Mouse (Mus musculus) lung, embryonic 16.5 days (tissue): ENCODE measurements around the gene Kat2b. TPM values are rescaled to one million over a fixed set of nuclear protein-coding genes. Genes with fewer than 3 reads are reported as not detected.
"Not testable (repeated sequence)": the region's sequence is repeated elsewhere in the genome, so short reads cannot be mapped to it uniquely, and the experiment has no call there.

Experiments
- ATAC-seq: fragments of 200-750 bp; cut with Nextera tagmentation; 2 replicates; pipeline ENCODE4 v1.8.0; 2017; ENCODE audit warnings: low read depth, mild to moderate bottlenecking, moderate library complexity
- H3K27ac ChIP-seq: fragments of 300-500 bp; sonication (generic); 2 replicates; pipeline ENCODE4 v1.5.1; 2014; ENCODE audit warnings: mild to moderate bottlenecking, control low read depth, low read length
- H3K27me3 ChIP-seq: fragments of 300-500 bp; sonication (generic); 2 replicates; pipeline ENCODE4 v1.6.1; 2014; ENCODE audit warnings: low read depth, low read length, mixed read lengths; ENCODE audit not compliant: control insufficient read depth, insufficient read depth
- H3K36me3 ChIP-seq: fragments of 300-500 bp; sonication (generic); 2 replicates; pipeline ENCODE4 v1.6.1; 2014; ENCODE audit warnings: low read length; ENCODE audit not compliant: control insufficient read depth, insufficient read depth
- H3K4me1 ChIP-seq: fragments of 300-500 bp; sonication (generic); replicated peaks from 2 replicates; pipeline ENCODE4 v1.6.1; 2014; ENCODE audit warnings: low read length, mixed read lengths; ENCODE audit not compliant: control insufficient read depth, insufficient read depth
- H3K4me2 ChIP-seq: fragments of 300-500 bp; sonication (generic); 2 replicates; pipeline ENCODE4 v1.6.1; 2014; ENCODE audit warnings: low read depth, low read length, control low read depth
- H3K4me3 ChIP-seq: fragments of 300-500 bp; sonication (generic); 2 replicates; pipeline ENCODE4 v1.5.1; 2014; ENCODE audit warnings: mild to moderate bottlenecking, low read length, control low read depth
- H3K9ac ChIP-seq: fragments of 300-500 bp; sonication (generic); 2 replicates; pipeline ENCODE4 v1.6.1; 2014; ENCODE audit warnings: low read length, control low read depth
- H3K9me3 ChIP-seq: fragments of 300-500 bp; sonication (generic); 2 replicates; pipeline ENCODE4 v1.6.1; 2016; ENCODE audit warnings: low read length; ENCODE audit not compliant: control insufficient read depth
- WGBS: fragments of 180-500 bp; shearing (Covaris S2); extraction: QIAGEN DNeasy Blood & Tissue Kit; methylation state at CpG from one replicate; pipeline ENCODE4 v1.1.7; 2014; 5-methylcytosine and 5-hydroxymethylcytosine counted together
- polyA plus RNA-seq: library from polyadenylated mRNA; unstranded; fragments of >200 nt; fragmentation: Nextera tagmentation; extraction: Ambion mirVana; gene quantifications from 2 replicates; pipeline ENCODE4 v1.2.1, GENCODE M21; 2015

Gene Kat2b
- polyA plus RNA-seq, 1 experiment from 2014 or later, result 4.8 TPM

GRCm38 (mm10) chr17:53568118-53568517 is 1.5 kb downstream of the Kat2b start:
- peak overlapping the region; percentile 95 for H3K27ac ChIP-seq
- H3K4me2 ChIP-seq, result peak overlapping the region; percentile 73
- no peaks in the 10 kb centered on the region for H3K27me3 ChIP-seq
- H3K4me3 ChIP-seq, result peak overlapping the region; percentile 85
- peak; percentile 79 for ATAC-seq
- peak overlapping the region; percentile 90 for H3K9ac ChIP-seq
- H3K4me1 ChIP-seq, result peaks cover 26% of the 10 kb centered on the region
- no peaks in the 10 kb centered on the region for H3K36me3 ChIP-seq
- H3K9me3 ChIP-seq, result no peaks in the 10 kb centered on the region
- WGBS, result under 1% methylated on average over 15 of the region's 15 CpGs

- Histone ChIP-seq H3K4me3 (peak overlapping the region; percentile 85), H3K4me2 (peak overlapping the region; percentile 73), H3K36me3 (no peaks in the 10 kb centered on the region), H3K4me1 (peaks cover 29% of the 10 kb centered on the region), H3K9ac (peak overlapping the region; percentile 90), H3K27ac (peak overlapping the region; percentile 95), H3K27me3 (no peaks in the 10 kb centered on the region), H3K9me3 (no peaks in the 10 kb centered on the region)
- WGBS, result 33% methylated on average over 8 of the region's 8 CpGs
- ATAC-seq, result no peak
Measured at GRCm38 (mm10) chr17:53568734-53569386, 2.2 kb downstream of the Kat2b start.

GRCm38 (mm10) chr17:53569829-53570228 is 3.2 kb downstream of the Kat2b start:
- peak; percentile 7; the same call in 1 of the 2 replicates for ATAC-seq
- no peaks in the 10 kb centered on the region for H3K9me3 ChIP-seq
- H3K9ac ChIP-seq, result 0 out of 2 replicates have a peak overlapping the region, but pooled peaks have one; percentile 13
- H3K36me3 ChIP-seq, result no peaks in the 10 kb centered on the region
- peak overlapping the region; percentile 23 for H3K4me3 ChIP-seq
- WGBS, result 16% methylated on average over 6 of the region's 6 CpGs
- peak overlapping the region; percentile 55 for H3K4me2 ChIP-seq
- peak overlapping the region; percentile 77 for H3K27ac ChIP-seq
- no peaks in the 10 kb centered on the region for H3K27me3 ChIP-seq
- H3K4me1 ChIP-seq, result peaks cover 29% of the 10 kb centered on the region

- H3K27me3 ChIP-seq, result no peaks in the 10 kb centered on the region
- no peak overlapping the region for H3K4me3 ChIP-seq
- H3K9ac ChIP-seq, result no peak overlapping the region
- no peak for ATAC-seq
- H3K27ac ChIP-seq, result peak overlapping the region; percentile 69; the same call in 1 of the 2 replicates
- peak overlapping the region; percentile 18 for H3K4me2 ChIP-seq
- WGBS, result 20% methylated on average over 10 of the region's 10 CpGs
- H3K36me3 ChIP-seq, result no peaks in the 10 kb centered on the region
- H3K4me1 ChIP-seq, result peaks cover 29% of the 10 kb centered on the region
- H3K9me3 ChIP-seq, result no peaks in the 10 kb centered on the region
Measured at GRCm38 (mm10) chr17:53570361-53570875, 3.8 kb downstream of the Kat2b start.

- 91% methylated on average over 5 of the region's 5 CpGs for WGBS
- not testable (repeated sequence) for H3K27ac ChIP-seq, H3K4me2 ChIP-seq, H3K9me3 ChIP-seq, H3K27me3 ChIP-seq, H3K9ac ChIP-seq, H3K4me3 ChIP-seq, H3K36me3 ChIP-seq, ATAC-seq
- H3K4me1 ChIP-seq, result peaks cover 28% of the 10 kb centered on the region
Measured at GRCm38 (mm10) chr17:53570932-53571331, 4.3 kb downstream of the Kat2b start.

GRCm38 (mm10) chr17:53573019-53573556 is 6.4 kb downstream of the Kat2b start:
- H3K27me3 ChIP-seq, result no peaks in the 10 kb centered on the region
- H3K9ac ChIP-seq, result no peak overlapping the region
- H3K4me1 ChIP-seq, result peaks cover 26% of the 10 kb centered on the region
- 65% methylated on average over 4 of the region's 4 CpGs for WGBS
- no peak for ATAC-seq
- H3K27ac ChIP-seq, result no peak overlapping the region
- H3K36me3 ChIP-seq, result no peaks in the 10 kb centered on the region
- no peaks in the 10 kb centered on the region for H3K9me3 ChIP-seq
- H3K4me2 ChIP-seq, result no peak overlapping the region
- no peak overlapping the region for H3K4me3 ChIP-seq

- WGBS, result 74% methylated on average over 2 of the region's 2 CpGs
- no peak overlapping the region for H3K4me2 ChIP-seq
- H3K4me3 ChIP-seq, result no peak overlapping the region
- no peaks in the 10 kb centered on the region for H3K27me3 ChIP-seq
- ATAC-seq, result no peak
- no peak overlapping the region for H3K9ac ChIP-seq
- no peaks in the 10 kb centered on the region for H3K9me3 ChIP-seq
- no peaks in the 10 kb centered on the region for H3K36me3 ChIP-seq
- peaks cover 6% of the 10 kb centered on the region; the same call in 1 of the 2 replicates for H3K4me1 ChIP-seq
- no peak overlapping the region for H3K27ac ChIP-seq
Measured at GRCm38 (mm10) chr17:53577151-53577550, 10.5 kb downstream of the Kat2b start.

- H3K4me1 ChIP-seq, result peaks cover 6% of the 10 kb centered on the region; the same call in 1 of the 2 replicates
- H3K4me2 ChIP-seq, result no peak overlapping the region
- 75% methylated on average over 5 of the region's 5 CpGs for WGBS
- H3K27me3 ChIP-seq, result no peaks in the 10 kb centered on the region
- H3K9me3 ChIP-seq, result no peaks in the 10 kb centered on the region
- H3K9ac ChIP-seq, result no peak overlapping the region
- H3K36me3 ChIP-seq, result no peaks in the 10 kb centered on the region
- H3K27ac ChIP-seq, result no peak overlapping the region
- ATAC-seq, result no peak
- no peak overlapping the region for H3K4me3 ChIP-seq
Measured at GRCm38 (mm10) chr17:53577754-53578153, 11.1 kb downstream of the Kat2b start.

- H3K4me1 ChIP-seq, result peaks cover 4% of the 10 kb centered on the region; the same call in 1 of the 2 replicates
- H3K27me3 ChIP-seq, result no peaks in the 10 kb centered on the region
- H3K27ac ChIP-seq, result no peak overlapping the region
- H3K4me2 ChIP-seq, result no peak overlapping the region
- H3K9me3 ChIP-seq, result no peaks in the 10 kb centered on the region
- H3K4me3 ChIP-seq, result no peak overlapping the region
- WGBS, result 70% methylated on average over 6 of the region's 6 CpGs
- no peak overlapping the region for H3K9ac ChIP-seq
- H3K36me3 ChIP-seq, result no peaks in the 10 kb centered on the region
- no peak for ATAC-seq
Measured at GRCm38 (mm10) chr17:53578249-53578648, 11.6 kb downstream of the Kat2b start.
